Mouse (Mus musculus): ENCODE data around the gene Gm21970. TPM values are rescaled to one million over a fixed set of nuclear protein-coding genes. Genes with fewer than 3 reads are reported as not detected.
A peak's percentile ranks its signal among the peaks of the same experiment; 100 is the strongest.

The Gm21970 gene
- total RNA-seq, 2 experiments from 2014 or later: 0.47 TPM; not detected in 1

DNA sequence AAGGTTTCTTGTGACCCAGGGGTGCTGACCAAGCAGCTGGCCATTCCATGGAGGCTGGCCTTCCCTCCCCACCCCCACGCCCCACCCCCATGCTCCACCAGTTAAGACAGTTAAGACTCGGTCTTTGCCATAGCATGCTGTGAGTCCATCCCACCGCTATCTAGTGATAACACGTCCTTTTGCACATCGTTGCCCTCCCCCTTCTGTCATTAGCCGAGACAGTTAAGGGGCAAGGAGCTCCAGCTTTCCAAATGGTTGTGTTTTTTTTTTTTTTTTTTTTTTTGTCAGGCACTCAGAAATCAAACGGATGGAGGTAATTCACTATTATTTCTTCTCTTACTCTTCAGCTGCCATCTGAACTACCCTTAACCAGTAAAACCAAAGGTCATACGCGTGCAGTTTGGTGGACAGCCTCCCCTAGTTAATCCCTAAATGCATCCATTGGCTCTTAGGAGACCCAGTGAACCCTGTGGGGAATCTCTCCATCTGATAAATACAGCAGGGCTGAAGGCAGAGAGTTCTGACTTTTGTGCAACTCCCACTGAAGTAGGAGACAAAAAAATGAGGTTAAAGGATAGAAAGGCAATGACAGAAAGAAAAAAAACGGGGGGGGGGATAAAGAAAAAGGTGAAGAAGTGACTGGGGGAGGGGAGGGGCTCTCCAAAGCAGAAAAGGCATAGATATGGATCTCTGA, 5.5 kb downstream of the Gm21970 start:
- no peak for DNase-seq
- intact Hi-C loops (cut with DNase I): no loop called here

- intact Hi-C loops (cut with DNase I): no loop called here
- DNase-seq: no peak
These were observed 6.5 kb downstream of the Gm21970 start for GRCm38 (mm10) chr16:91398030-91398429.

- no peak for DNase-seq
- intact Hi-C loops (cut with DNase I): no loop called here
These were observed 7.4 kb downstream of the Gm21970 start for GRCm38 (mm10) chr16:91398944-91399343.

GRCm38 (mm10) chr16:91401569-91402165, 10.1 kb downstream of the Gm21970 start:
- intact Hi-C loops (cut with DNase I): no loop called here
- no peak for DNase-seq

DNA sequence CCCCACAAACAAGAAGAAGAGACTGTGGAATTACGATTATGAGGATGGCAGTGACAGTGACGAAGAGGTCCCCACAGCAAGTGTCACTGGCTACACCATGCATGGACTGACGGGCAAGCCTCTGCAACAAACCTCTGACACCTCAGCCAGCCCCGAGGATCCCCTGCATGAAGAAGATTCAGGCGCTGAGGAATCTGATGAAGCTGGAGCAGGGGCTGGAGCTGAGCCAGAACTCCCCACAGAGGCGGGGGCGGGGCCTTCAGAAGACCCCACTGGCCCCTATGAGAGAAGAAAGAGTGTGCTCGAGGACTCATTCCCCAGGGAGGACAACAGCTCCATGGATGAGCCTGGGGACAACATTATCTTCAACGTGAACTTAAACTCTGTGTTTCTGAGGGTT, 12.3 kb downstream of the Gm21970 start:
- intact Hi-C loops (cut with DNase I): loop anchor here (2.0 kb wide), 1 partner anchor 17 kb away; no protein-coding TSS in a partner anchor
- no peak for DNase-seq

GRCm38 (mm10) chr16:91404187-91404586, 12.7 kb downstream of the Gm21970 start:
- intact Hi-C loops (cut with DNase I): loop anchor here (2.0 kb wide), 1 partner anchor 17 kb away; no protein-coding TSS in a partner anchor

DNA sequence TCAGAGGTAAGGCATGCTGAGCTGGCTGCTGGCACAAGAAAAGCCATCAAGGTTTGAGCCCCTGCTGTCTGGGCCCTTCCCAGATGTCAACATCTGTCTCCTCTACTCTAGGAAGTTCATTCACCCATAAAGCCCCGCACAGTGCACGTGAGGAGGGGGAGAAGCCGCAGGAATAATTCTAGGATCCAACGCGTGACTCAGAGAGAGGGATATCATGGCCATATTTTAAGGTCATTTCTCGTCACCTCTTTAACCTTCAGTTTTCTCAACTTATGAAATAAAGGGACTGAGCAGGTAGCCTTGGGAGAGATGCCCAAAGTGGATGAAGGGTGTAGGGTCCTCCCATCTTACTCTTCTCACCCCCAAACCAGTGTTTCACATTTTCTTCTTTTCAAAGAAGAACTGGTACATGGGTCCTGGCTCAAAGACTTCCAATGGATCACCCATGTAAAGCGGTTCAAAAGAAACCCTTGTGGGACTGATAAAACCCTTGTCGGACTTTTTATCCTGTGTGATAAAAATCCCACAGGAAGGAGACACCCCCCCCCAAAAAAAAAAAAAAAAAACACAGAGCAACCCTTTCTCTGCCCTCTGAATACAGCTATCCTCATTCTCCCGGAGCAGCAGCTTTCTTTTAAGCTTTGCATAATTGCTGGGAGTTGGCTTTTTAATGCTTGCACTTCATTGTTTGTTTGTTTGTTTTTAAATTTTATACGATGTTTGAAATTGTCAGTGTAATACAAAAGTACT, 13.5 kb downstream of the Gm21970 start:
- intact Hi-C loops (cut with DNase I): loop anchor here (2.0 to 5.0 kb wide), 2 partner anchors 18 to 82 kb away; partner anchors contain the start of gene Ifnar1
- no peak for DNase-seq

More at GRCm38 (mm10) chr16:91404187-91404586, 12.7 kb downstream of the Gm21970 start:
- DNase-seq: no peak

- intact Hi-C loops (cut with DNase I): loop anchor here (2.0 to 5.0 kb wide), 5 partner anchors 19 to 81 kb away; partner anchors contain the start of genes Ifnar1 and Ifnar2
These were observed 14.4 kb downstream of the Gm21970 start, which contains the start of gene Il10rb for GRCm38 (mm10) chr16:91405640-91406584. Gene Il10rb (plus strand): TSS chr16:91406164.

GRCm38 (mm10) chr16:91406585-91407220, 15.2 kb downstream of the Gm21970 start:
- intact Hi-C loops (cut with DNase I): loop anchor here (2.0 to 5.0 kb wide), 4 partner anchors 34 to 81 kb away; partner anchors contain the start of genes Ifnar1 and Ifnar2
- DNase-seq: peak in 1 of 2 experiments; percentile 64

More at GRCm38 (mm10) chr16:91405640-91406584, 14.4 kb downstream of the Gm21970 start, which contains the start of gene Il10rb:
- peak; percentile 85 to 88 for DNase-seq

- DNase-seq: no peak
These were observed 21.8 kb downstream of the Gm21970 start for GRCm38 (mm10) chr16:91413102-91413844.

GRCm38 (mm10) chr16:91415391-91416189, 24.1 kb downstream of the Gm21970 start:
- intact Hi-C loops (cut with DNase I): no loop called here
- DNase-seq: no peak

More at GRCm38 (mm10) chr16:91413102-91413844, 21.8 kb downstream of the Gm21970 start:
- intact Hi-C loops (cut with DNase I): no loop called here

GRCm38 (mm10) chr16:91416357-91416756, 24.8 kb downstream of the Gm21970 start:
- no peak for DNase-seq
- intact Hi-C loops (cut with DNase I): no loop called here

GRCm38 (mm10) chr16:91416938-91417337, 25.4 kb downstream of the Gm21970 start:
- intact Hi-C loops (cut with DNase I): no loop called here
- no peak for DNase-seq

GRCm38 (mm10) chr16:91418531-91418930, 27.0 kb downstream of the Gm21970 start:
- intact Hi-C loops (cut with DNase I): no loop called here
- DNase-seq: no peak

DNA sequence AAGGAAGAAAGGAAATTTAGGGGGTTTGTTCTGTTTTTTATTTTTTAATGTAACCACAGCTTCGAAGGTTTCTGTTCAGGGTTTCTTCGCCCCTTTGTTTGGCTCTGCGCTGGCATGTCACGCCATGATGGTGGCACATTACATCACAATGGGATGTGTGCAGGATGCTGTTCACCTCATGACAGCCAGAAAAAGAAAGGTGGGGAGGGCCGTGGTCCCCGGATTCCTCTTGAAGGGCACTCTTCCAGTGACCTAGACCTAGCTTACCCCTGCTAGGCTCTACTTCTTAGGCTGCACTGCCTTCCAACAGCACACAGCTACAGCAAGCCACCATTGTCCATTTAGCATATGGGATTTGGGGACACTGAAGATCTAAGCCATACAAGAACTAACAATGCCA, 34.3 kb downstream of the Gm21970 start:
- intact Hi-C loops (cut with DNase I): no loop called here
- no peak for DNase-seq

DNA sequence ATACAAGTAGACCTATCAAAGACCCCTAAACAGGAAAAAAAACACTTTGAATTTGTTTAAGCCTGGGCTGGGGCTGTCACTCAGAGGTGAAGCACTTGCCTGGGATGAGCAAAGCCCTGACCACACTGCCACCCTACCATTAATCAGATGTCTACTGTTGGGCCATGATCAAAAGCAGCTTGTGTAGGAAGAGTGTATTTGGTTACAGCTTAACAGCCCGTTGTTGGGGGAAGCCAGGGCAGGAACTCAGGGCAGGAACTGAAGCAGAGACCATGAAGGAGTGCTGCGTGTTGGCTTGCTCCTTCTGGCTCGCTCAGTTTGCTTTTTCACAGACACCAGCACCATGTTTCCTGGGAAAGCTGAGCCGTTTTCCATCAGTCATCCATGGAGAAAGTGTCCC, 35.1 kb downstream of the Gm21970 start:
- intact Hi-C loops (cut with DNase I): no loop called here
- no peak for DNase-seq

DNA sequence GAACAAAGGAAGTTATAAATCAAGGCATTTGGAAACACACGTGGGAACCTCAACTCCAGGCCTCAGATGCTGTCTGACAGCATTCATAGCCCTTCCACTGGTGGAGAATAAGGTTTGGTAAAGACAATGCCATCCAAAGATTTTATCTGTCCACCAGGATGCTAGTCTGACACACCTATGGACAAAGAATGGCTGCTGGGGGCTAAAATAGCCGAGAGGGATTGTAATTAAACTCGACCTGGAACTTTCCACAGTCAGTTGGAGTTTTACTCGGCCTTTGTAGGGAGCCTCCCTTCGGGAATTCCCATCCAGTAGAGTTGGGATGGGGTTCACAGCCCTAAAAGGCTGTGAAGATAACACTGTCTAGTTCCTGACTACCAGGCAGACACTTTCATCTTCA, 35.9 kb downstream of the Gm21970 start:
- intact Hi-C loops (cut with DNase I): no loop called here
- DNase-seq: no peak
